Mouse (Mus musculus): ENCODE measurements at regions not wholly inside any gene's neighbourhood (a gene's known extent, or its start where the extent isn't known, plus 50 kb on each side); places are given as distances from the start of the nearest gene placed in this dataset.

- in situ Hi-C loops (cut with MboI, MseI), result no loop called here
Measured at GRCm38 (mm10) chr10:115025950-115026349, 158.9 kb downstream of the Tph2 start.

- in situ Hi-C loops (cut with MboI, MseI), result no loop called here
Measured at GRCm38 (mm10) chr10:115019443-115019842, 165.4 kb downstream of the Tph2 start.

GRCm38 (mm10) chr10:115013491-115014001 is 171.3 kb downstream of the Tph2 start:
- in situ Hi-C loops (cut with MboI, MseI), result no loop called here

- in situ Hi-C loops (cut with MboI, MseI), result no loop called here
Measured at GRCm38 (mm10) chr10:115012922-115013321, 171.9 kb downstream of the Tph2 start.

GRCm38 (mm10) chr10:115012316-115012715 is 172.5 kb downstream of the Tph2 start:
- in situ Hi-C loops (cut with MboI, MseI), result no loop called here

DNA sequence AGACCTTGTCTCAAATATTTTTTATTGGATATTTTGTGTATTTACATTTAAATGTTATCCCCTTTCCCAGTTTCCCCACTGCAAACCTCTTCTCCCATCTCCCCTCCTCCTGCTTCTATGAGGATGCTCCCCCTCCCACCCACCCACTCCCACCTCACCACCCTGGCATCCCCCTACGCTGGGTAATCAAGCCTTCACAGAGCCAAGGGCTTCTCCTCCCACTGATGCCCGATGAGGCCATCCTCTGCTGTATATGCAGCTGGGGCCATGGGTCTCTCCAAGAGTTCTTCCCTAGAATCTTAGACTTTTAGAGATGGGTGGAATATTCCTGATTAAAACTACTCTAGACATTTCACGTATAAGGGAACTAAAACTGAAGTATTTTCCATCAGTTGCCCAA is 172.9 kb downstream of the Tph2 start:
- in situ Hi-C loops (cut with MboI, MseI), result no loop called here

DNA sequence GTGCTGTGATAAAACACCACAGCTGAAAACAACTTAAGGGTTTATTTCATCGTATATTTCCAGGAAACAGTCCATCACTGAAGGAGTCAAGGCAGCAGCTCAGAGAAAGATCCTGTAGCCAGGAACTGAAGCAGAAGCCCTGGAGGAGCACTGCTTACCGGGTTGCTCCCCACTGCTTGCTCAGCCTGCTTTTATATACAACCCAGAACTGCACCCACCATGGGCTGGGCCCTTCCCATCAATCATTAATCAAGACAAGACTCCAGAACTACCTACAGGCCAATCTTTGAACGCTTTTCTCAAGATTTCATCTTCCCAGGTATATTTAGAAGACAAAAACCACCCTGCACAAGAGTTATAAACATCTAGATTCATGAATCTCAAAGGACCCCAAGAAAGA is 188.4 kb downstream of the Tph2 start:
- in situ Hi-C loops (cut with MboI, MseI), result no loop called here

- in situ Hi-C loops (cut with MboI, MseI), result no loop called here
Measured at GRCm38 (mm10) chr10:114995211-114995908, 189.5 kb downstream of the Tph2 start.

DNA sequence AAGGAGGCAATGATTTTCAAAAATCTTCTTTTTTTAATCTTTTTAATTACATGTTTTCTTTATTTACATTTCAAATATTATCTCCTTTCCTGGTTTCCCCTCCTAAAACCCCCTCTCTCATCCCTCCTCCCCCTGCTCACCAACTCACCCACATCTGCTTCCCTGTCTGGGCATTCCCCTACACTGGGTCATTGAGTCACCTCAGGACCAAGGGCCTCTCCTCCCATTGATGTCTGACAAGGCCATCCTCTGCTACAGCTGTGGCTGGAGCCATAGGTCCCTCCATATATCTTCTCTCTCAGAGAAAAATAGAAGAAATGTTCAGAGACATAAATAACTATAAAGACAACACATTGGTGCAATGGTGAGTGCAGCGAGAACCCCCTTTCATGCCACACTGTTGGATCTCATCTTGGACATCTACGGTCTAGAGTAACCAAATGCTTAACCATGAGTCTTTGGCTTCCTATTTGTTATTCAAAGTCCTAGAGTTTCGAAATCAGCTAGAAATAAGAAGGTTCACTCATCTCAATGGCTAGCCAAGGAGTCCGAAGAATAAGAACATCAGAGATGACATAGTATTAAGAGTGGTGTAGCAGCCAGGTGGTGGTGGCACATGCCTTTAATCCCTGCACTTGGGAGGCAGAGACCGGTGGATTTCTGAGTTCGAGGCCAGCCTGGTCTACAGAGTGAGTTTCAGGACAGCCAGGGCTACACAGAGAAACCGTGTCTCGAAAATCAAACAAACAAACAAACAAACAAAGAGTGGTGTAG is 186.5 kb upstream of the Trhde start:
- in situ Hi-C loops (cut with MboI, MseI), result no loop called here

DNA sequence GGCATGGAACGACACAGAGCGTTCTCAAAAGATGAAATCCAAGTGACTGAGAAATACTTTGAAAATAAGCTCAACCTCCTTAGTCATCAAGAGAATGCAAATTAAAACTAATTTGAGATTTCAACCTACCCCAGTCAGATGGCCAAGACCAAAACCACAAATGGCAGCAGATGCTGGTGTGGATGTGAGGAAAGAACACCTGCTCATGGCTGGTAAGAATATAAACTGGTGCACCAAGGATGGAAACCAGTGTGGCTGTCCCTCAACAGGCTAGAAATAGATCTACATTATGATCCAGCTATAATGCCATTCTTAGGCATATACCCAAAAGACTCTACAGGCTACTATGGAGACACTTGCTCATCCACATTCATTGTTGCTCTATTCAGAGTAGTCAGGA is 170.3 kb upstream of the Trhde start:
- in situ Hi-C loops (cut with MboI, MseI), result no loop called here

GRCm38 (mm10) chr10:114963656-114964055 is 161.5 kb upstream of the Trhde start:
- in situ Hi-C loops (cut with MboI, MseI), result loop anchor here (10.0 kb wide), 1 partner anchor 381 kb away; no protein-coding TSS in a partner anchor

DNA sequence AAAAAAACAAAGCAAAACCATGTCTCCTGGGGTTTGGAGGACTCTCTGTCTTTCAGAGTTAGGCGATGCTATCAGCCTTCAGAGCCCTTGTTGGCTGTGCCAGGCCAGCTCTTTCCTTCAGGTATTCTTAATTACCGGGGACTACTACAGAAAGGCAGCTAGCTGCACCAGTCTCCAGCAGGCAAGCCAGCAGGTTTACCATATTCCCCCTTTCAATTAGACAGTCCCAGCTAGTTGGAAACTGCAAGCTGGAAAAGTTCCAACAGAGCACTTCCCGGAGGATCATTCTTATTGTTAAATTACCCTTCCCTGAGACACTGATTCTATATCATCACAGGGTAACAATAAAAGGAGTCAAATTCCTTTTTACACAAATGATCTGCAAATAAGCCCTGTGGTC is 155.8 kb upstream of the Trhde start:
- in situ Hi-C loops (cut with MboI, MseI), result no loop called here

- in situ Hi-C loops (cut with MboI, MseI), result no loop called here
Measured at GRCm38 (mm10) chr10:114956257-114956656, 154.2 kb upstream of the Trhde start.

DNA sequence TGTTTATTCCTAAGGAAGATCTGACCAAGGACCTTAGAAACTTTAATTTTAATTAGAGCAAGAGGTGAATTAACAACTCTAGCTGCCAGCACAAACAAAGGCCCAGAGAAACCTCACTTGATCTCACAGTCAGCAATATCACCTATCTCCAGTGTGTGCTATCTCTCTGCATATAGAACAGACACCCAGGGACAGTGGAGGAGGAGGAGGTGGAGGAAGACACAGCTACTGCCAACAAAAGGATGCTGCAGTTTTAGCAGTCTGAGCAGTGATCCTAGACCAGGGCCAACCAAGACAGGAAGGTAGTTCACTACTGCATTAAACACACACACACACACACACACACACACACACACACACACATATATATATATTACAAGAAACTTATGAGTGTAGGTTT is 153.5 kb upstream of the Trhde start:
- in situ Hi-C loops (cut with MboI, MseI), result no loop called here

- in situ Hi-C loops (cut with MboI, MseI), result no loop called here
Measured at GRCm38 (mm10) chr10:114953358-114953757, 151.3 kb upstream of the Trhde start.

DNA sequence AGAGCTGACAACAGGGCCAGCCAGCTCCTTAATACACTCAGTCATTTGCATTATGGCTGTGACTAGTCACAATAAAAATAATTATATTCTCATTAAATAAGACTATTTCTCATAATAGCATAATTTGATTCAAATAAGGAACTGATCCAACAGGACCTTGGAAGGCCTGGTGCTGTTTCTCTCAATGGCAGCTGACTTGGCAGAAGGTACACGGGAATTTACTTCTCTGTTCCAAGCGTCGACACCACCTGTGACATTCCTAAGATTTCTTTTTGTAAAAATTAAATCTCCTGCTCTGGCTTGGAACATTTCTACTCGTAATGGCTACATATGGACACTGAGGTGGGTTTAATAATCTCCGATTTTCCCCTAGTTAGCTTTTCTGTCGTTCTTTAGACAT is 147.1 kb upstream of the Trhde start:
- in situ Hi-C loops (cut with MboI, MseI), result no loop called here

- in situ Hi-C loops (cut with MboI, MseI), result no loop called here
Measured at GRCm38 (mm10) chr10:114924746-114925145, 122.6 kb upstream of the Trhde start.

GRCm38 (mm10) chr10:114913971-114914370 is 111.9 kb upstream of the Trhde start:
- in situ Hi-C loops (cut with MboI, MseI), result no loop called here

GRCm38 (mm10) chr10:114891916-114892315 is 89.8 kb upstream of the Trhde start:
- in situ Hi-C loops (cut with MboI, MseI), result no loop called here

- in situ Hi-C loops (cut with MboI, MseI), result no loop called here
Measured at GRCm38 (mm10) chr10:114890726-114891430, 88.8 kb upstream of the Trhde start.

GRCm38 (mm10) chr10:114871201-114871600 is 69.1 kb upstream of the Trhde start:
- in situ Hi-C loops (cut with MboI, MseI), result no loop called here

DNA sequence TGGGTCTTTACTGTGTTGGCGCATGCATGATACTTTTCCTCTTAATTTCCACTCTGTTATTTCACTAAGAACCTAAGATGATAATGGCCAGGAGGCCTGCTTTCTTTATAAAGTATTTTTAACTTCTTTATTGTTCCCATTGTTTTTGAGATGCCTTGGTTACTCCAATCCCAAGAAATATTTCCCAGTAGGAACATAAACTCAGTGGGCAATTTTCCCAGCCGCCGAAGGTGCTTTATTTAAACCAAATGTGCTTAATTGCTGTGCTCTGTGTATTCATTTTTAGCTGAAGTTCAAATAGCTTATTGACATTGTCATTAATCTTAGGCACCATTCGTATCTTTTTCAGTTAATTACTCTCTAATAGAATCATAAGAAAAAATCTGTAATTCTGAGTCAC is 55.1 kb upstream of the Trhde start:
- in situ Hi-C loops (cut with MboI, MseI), result no loop called here
